Mouse (Mus musculus): ENCODE results near the gene Eddm3b.

The Eddm3b gene

GRCm38 (mm10) chr14:51113916-51114560, at the start of gene Eddm3b:
TSS of gene Eddm3b (plus strand) at chr14:51114426.
- DNase-seq (ENCODE audit: extremely low read depth, insufficient read length, low spot score), result no peak

DNA sequence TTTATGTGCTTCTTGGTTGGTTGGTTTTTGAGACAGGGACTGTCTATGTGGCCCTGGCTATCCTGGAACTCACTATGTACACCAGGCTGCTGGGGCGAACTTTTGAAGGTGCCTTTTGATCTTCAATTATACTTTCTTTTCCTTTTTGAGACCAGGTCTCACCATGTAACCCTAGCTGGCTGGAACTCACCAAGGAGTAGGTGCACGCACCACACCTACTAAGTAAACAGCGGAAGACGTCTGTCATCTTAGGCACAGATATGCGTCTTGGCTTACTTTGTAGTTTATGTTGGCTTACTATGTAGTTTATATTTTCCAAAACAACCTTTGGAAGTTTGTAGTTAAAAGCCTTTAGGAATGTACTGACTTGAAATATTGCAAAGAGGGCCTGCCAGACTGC, 45.3 kb upstream of the Eddm3b start:
- no peak for DNase-seq (ENCODE audit: extremely low read depth, insufficient read length, low spot score)

DNA sequence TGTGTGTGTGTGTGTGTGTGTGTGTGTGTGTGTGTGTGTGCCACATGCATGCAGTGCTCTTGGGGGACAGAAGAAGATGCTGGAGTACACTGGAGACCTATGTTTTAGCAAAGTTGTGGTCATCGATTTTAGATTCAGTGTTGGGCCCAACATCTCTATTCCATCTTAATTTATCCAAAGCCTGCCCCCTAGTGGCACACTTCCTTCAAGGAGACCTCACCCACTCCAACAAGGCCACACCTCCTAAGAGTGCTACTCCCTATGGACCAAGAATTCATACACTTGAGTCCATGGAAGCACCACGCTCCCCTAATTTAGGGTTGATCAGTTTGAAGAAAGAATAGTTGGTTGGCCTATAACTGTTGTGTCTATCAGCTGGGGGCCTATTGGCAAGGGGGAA, 44.6 kb upstream of the Eddm3b start:
- DNase-seq (ENCODE audit: extremely low read depth, insufficient read length, low spot score), result peak; percentile 18

DNA sequence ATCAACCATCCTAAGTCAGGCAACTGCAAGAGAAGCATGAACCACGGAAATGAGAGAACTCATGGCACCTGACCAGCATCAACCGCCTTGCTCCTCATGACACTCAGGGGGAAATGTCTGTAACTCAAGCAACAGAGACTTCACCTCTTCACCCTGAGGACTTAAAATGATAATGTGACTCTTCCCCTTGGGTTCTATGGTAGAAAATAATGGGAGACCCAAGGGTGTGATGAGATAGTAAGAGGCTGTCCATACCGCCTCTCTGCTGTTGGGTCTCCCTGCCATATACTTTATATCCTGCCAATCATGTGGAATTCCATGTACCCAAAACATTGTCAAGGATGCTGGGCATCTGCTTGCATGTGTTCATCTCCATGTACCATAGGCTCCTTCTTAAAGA, 39.9 kb upstream of the Eddm3b start, which contains the start of gene Olfr750:
Gene Olfr750 (minus strand): TSS at position 101 of the 400 bp plus-strand sequence.
- DNase-seq (ENCODE audit: extremely low read depth, insufficient read length, low spot score), result no peak

- DNase-seq (ENCODE audit: extremely low read depth, insufficient read length, low spot score), result no peak
These were observed 35.0 kb upstream of the Eddm3b start for GRCm38 (mm10) chr14:51079180-51079579.

DNA sequence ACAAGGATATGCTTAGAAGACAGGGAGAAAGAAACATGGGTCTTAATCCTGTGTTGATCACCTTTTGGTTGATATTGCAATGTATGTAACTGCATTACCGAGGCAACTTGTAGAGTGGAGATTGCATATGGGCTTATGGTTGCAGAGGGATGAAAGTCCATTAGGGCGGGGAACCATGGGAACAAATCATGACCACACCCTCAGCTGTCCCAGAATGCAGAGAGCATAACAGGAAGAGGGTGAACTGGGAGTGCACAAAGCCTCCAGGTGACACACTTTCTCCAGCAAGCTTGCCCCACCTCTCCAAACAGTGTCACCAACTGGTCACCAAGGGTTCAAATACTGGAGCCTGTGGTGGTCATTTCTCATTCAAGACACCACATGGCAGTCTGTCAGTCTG, 33.2 kb upstream of the Eddm3b start:
- no peak for DNase-seq (ENCODE audit: extremely low read depth, insufficient read length, low spot score)

DNA sequence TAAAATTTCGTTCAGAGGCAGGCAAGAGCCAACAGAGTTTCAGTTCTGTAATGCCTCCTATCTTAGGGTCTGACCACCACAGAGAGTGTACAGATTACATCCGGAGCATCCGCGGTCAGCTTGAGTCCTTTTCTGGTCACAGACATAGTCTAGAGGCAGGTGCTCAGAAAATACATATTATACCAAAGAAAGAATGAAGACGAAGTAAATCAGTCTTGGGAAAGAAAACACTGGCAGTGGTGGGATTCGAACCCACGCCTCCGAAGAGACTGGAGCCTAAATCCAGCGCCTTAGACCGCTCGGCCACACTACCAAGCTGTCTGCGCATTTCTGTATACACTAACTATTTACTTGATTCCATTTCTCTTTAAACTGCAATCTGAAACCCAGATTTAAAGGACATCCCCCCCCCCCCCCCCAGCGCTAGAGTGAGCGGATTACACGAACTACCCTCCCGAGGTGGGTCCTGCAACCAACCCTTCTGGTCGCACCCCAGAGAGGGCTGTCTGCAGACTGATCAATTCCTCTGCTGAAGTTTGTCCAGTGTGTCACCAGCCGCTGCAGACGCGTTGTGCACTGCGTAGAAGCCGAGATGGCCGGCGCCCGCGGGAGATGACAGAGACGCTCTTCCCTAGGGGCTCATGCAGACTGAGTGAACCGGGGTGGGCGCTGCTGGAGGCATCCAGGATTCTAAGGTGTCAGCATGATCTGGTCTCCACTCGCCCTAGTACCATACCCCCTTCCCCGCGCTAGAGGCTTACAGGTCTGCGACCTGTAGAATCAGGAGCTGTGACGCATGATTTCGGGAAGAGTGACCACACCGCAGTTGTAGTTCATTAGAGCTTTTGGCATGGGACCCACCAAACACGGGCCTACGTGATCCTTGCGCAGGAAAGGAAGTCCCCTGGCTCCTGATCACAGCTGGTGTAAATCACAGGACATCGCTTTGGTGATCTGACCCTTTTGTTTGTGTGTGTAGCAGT, 31.3 kb upstream of the Eddm3b start:
- DNase-seq (ENCODE audit: extremely low read depth, insufficient read length, low spot score), result peak; percentile 52

- DNase-seq (ENCODE audit: extremely low read depth, insufficient read length, low spot score), result no peak
These were observed 30.4 kb upstream of the Eddm3b start for GRCm38 (mm10) chr14:51083805-51084204.

DNA sequence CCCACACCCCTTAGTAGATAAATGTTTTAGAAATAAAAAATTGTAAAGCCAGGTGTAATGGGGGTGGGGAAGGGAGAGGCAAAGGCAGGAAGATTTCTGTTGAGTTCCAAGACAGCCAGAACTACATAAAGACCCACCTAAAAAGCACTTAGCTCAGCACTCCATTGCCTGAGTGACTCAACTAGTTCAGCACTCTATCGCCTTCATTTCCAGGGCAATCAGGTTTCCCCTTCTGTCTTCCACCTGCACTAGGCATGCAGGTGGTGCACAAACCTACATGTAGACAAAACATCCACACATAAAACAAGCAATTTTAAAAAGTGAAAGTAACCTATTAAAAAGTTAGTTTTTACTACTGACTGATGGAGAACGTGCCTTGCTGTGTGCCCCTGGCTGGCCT, 29.1 kb upstream of the Eddm3b start:
- DNase-seq (ENCODE audit: extremely low read depth, insufficient read length, low spot score), result no peak

DNA sequence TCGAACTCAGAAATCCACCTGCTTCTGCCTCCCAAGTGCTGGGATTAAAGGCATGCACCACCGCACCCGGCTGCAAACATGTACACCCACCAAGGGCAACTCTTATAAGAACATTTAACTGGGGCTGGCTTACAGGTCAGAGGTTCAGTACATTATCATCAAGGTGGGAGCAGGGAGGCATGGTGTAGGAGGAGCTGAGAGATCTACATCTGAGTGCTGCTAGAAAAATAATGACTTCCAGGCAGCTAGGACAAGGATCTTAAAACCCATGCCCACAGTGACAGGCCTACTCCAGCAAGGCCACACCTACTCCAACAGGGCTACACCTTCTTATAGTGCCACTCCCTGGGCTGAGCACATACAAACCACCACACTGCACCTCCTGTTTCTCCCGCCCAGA, 28.3 kb upstream of the Eddm3b start:
- DNase-seq (ENCODE audit: extremely low read depth, insufficient read length, low spot score), result no peak

DNA sequence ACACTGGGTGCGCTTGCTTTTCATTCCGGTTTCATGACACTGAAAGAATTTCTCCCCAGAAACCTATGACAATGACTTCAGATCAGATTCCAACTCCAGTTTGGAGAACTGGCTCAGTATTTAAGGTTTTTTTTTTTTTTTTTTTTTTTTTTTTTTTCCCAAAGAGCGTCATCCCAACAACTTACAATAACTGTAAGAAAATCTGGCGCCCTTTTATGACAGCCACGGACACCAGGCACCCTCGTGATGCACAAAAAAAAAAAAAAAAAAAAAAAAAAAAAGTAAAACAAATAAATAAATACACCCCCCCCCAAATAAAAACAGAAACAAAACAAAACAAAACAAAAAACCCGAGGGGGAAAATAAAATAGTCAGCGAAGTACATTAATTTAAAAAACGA, 26.5 kb upstream of the Eddm3b start:
- DNase-seq (ENCODE audit: extremely low read depth, insufficient read length, low spot score), result peak; percentile 37

DNA sequence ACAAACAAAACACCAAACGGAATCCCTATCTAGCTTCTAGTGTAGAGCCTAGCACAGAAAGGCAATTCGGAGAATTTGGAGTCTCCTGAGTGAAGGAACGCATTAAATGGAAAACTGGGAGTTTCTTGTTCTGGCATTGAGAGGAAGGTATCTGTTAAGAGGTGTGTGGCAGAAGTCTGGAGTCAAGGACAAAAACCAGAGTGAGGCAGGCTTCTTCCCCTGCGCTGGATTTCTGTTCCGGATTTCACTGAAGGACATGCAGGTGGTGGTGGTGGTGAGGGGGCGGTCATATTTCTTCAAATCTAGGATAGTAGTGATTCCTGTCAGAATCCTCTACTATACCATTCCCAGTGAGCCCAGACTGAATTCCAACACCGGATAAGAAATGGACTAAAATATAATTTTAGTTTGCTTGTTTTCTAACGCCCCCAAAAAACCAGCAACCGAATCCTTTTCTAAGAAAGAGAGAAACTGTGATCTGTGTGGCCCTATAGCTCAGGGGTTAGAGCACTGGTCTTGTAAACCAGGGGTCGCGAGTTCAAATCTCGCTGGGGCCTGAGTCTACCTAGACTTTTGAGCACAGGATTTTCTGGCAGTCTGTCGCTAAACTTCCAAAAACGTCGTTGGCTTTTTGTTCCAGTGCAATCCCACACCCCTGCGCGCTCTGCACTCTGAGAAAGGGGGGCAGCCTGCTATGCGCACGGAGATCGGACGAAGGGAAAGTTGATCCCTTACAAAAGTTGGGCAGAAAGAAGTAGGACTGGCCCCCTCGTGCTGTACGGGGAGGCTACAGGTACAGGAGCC, 25.9 kb upstream of the Eddm3b start:
- DNase-seq (ENCODE audit: extremely low read depth, insufficient read length, low spot score), result peak; percentile 76

- peak; percentile 91 for DNase-seq (ENCODE audit: extremely low read depth, insufficient read length, low spot score)
These were observed 25.1 kb upstream of the Eddm3b start for GRCm38 (mm10) chr14:51088970-51089673.

DNA sequence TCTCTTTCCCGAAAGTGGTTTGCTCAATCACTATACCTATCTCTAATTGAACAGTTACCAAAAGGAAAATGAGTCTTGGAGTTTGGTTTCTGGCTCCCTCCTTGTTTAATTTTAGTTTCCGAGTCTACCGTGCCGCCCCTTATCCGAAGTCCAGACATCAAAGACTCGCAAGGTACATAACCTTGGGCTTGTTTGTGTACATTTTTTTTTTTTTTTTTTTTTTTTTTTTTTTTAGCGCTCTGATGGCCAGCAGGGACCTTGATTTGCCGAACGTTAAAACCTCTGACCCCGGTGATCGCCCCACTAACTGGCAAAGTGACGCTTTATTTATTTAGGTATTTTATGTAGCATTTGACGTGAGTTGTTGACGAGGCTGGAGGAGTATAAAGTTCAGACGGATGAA, 24.6 kb upstream of the Eddm3b start:
- DNase-seq (ENCODE audit: extremely low read depth, insufficient read length, low spot score), result no peak

DNA sequence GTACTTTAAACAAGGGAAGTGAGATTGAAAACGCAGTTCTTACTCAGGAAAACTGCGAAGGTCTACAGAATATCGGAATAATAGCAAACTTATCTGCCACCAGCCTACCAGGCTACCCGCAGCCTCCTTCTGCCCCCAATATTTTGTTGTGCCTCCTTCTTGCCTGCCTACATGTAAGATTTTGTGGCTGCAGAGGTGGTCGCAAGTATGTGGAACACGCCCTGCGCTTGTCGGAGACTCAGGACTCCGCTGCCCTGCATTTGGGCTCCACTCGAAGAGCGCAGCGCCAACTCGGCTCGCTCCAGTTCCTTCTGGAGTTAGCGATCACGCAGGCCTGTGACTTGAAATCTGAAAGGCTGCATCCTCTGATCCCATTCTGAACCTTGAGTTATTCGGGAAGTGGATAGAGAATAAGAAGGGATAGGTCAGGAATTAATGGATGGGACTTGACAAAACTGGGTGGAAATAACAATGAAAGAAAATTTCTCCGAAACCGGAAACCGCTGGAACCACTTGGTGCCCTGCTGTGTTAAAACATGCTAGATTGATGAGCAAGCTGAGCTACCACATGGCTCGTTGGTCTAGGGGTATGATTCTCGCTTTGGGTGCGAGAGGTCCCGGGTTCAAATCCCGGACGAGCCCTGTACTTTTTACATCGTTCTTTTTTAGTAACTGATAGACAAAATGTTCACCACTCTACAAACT, 24.0 kb upstream of the Eddm3b start:
- peak; percentile 69 for DNase-seq (ENCODE audit: extremely low read depth, insufficient read length, low spot score)

GRCm38 (mm10) chr14:51090921-51091900, 23.0 kb upstream of the Eddm3b start, which contains the start of the genes Rnase4 and Ang:
TSS of gene Rnase4 (plus strand) at chr14:51091077.
TSS of gene Ang (plus strand) at chr14:51091150.
- DNase-seq (ENCODE audit: extremely low read depth, insufficient read length, low spot score), result no peak

GRCm38 (mm10) chr14:51092073-51092620, 22.1 kb upstream of the Eddm3b start:
- no peak for DNase-seq (ENCODE audit: extremely low read depth, insufficient read length, low spot score)

DNA sequence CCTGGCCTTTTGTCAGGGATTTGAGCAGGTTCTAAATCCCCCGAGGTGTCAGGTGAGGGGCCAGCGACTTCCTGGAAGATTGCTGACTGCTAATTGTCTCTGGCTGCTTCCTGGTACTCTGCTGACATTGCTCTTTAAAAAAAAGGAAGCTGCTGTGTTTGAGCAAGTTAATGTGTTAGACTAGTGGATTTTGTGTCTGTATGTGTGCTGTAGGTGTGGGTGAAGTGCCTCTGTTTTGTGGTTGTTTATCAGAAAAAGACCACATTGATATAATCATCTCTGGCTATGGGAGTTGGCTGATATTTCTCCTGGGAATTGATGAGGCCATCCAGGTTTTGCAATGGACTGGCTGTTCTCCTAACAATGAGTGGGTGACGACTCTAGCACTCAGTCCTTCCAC, 20.7 kb upstream of the Eddm3b start:
- no peak for DNase-seq (ENCODE audit: extremely low read depth, insufficient read length, low spot score)

All from 3134 (cell line).